Mouse (Mus musculus): ENCODE measurements at regions not wholly inside any gene's neighbourhood (a gene's known extent, or its start where the extent isn't known, plus 50 kb on each side); places are given as distances from the start of the nearest gene placed in this dataset.

- TF ChIP-seq POLR2A (IDR thresholded peaks at IDR 0.05; ENCODE audit: low read depth, low read length) (no peak), CTCF (conservative IDR thresholded peaks at IDR 0.05 in 1 of 2, IDR thresholded peaks at IDR 0.05 in 1 of 2; ENCODE audit: low read depth in 2 of 2, low read length in 2 of 2) (no peak), EP300 (IDR thresholded peaks at IDR 0.05; ENCODE audit: low read length) (no peak), TCF12 (IDR thresholded peaks at IDR 0.05; ENCODE audit: low read depth, low read length) (no peak), SMC3 (IDR thresholded peaks at IDR 0.05; ENCODE audit: low read depth, low read length) (no peak), MXI1 (IDR thresholded peaks at IDR 0.05; ENCODE audit: low read depth, low read length) (no peak), ZNF384 (IDR thresholded peaks at IDR 0.05; ENCODE audit: low read depth, low read length) (no peak), ETS1 (conservative IDR thresholded peaks at IDR 0.05; ENCODE audit: low read depth, low read length) (no peak), MAX (IDR thresholded peaks at IDR 0.05; ENCODE audit: low read length) (no peak)
These were observed 224.9 kb upstream of the Celf2 start for GRCm38 (mm10) chr2:7734097-7734730.
